Mouse (Mus musculus): ENCODE measurements at regions not wholly inside any gene's neighbourhood (a gene's known extent, or its start where the extent isn't known, plus 50 kb on each side); places are given as distances from the start of the nearest gene placed in this dataset.

DNA sequence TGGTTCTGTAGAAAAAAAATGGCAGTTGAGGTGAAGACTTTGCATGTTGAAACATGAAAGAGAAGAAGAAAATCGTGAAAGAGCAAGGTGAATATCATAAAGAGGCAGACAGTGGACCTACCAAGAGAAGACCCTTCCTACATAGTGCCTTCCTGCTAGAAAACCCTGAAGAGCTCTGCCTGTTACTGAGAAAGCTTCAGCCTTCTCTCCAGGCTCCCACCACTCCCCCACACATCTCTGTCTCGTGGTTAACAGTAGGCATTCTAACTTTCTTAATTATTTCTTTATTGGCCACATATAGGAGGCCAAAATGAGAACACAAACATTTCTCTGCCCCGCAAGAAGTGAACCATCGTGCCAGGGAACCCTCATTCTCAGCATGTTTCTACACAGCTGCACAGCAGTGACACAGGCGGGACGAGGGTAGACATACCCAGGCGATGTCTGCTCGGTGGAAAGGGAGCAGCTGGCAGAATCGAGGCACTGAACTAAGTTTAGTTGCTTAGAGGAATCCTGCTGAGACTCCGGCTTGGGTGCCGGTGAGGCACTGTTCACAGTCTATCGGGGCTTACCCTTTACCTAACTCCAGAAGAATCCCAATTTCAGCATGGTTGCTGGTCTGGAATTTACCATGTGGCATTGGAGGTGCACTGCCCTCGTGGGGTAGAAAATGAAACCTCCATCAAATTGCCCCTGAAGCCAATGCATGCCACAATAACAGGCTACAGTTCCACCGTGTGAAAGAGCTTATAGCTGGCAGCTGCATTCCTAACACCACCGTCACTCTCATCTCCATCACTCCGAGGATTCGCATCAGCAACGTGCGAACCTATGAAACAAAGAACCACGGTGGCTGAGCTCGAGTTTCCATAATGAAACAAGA lies 260.4 kb upstream of the Tsc22d2 start:
- DNase-seq: no peak

DNA sequence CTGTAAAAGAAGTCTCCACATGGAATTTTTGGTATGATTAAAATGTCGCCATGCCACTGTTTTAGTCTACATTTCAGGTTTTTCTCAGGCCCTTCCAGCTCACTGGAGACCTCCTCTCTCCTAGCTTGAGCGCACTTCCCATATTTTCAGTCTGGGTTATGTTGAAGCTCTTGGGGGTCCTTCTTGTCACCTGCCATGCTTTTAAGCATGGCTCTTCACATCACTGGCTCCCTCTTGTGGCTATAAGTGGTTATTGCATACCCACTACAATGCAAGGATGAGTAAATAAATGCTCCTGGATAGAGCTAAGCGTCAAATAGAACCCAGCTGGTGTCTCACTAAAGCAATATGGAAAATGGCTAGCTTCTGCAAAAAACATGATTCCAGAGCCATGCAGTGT lies 255.1 kb upstream of the Tsc22d2 start:
- no peak for DNase-seq

DNA sequence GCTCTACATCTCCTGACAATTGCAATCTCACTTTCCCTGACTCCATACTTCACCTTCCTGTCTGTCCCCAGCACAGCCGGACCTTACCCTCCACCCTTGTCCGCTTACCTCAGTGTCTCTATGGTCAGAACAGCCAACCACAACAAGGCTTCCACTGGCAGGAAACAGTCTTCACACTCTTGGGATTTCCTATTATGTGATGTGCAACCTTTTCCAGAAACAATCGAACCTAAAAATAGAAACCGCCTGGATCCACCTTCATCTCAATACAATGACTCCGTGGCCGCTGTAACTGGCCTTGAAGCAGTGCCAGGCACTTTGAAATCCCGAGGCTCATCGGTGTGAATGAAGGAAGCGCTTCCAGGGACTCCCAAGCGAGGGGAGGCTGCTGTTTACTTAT lies 252.3 kb upstream of the Tsc22d2 start:
- no peak for DNase-seq

DNA sequence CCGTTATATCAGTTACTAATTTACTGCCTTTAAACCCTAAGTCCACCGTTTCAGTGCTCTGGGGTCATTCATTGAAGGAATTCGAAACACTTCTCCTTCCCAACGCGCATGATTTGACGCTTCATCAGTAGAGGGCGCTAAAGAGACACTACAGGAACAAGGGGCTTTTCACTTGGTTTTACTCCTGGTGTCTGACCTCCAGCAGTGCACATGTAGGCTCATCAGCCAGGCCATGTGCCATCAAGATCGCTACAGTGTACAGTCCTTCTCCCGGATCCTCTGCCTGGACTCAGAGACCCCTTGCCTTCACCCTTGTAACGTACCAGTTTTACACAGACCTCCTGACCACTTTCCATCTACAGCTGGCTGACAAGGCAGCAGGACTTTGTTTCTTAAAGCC lies 250.7 kb upstream of the Tsc22d2 start:
- DNase-seq: peak; percentile 32

DNA sequence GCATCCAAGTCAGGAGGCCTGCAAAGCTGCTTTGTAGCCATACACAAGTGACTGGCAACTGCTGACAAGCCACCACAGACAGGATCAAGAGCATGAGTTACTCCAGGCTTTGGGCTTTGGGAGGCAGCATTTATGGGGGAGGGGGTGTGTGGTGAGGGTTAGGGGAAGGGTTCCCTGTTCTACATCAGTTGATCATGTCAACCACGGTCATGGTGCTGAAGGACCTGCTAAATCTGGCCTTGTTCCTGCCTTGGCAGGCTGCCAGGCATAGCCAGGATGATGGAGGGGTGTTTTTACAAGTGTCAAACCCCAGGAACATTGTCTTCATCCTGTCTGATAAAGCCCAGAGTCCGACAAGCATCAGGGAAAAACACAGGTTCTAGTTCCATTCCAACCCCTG lies 247.9 kb upstream of the Tsc22d2 start:
- no peak for DNase-seq

DNA sequence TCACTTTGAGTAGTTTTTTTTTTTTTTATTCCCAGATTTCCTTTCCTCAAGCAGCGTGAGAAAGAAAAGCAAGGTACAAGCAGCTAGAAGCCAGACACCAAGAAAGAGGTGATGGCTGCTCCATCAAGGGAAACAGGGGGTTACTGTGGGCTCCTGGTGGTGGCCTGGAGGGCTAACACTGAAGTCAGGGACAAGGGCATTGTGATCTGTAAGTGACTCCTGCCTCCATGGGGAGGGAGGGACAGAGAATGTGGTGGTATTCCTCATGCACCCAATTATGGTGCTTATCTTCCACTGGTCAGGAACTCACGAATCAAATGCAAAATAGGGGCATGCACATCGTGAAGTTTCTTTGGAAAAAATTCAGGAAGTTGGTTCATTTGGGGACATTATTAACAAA lies 247.4 kb upstream of the Tsc22d2 start:
- no peak for DNase-seq

DNA sequence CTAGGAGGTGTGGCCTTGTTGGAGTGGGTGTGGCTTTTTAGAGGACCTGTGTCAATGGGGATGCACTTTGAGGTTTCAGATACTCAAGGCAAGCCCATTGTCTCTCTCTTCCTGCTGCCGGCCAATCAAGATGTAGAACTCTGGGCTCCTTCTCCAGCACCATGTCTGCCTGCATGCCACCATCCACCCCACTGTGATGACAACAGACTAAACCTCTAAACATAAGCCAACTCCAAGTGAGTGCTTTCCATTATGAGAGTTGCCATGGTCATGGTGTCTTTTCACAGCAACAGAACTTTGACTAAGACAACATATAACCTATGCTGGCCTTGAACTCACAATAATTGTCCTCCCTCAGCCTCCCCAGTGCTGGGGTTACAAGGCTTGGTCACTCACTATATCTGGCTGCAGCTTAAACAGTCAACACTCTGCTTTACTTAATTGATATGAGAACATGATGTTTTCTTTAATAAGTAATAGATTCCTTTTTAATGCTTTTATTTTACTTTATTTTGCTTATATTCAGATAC lies 246.7 kb upstream of the Tsc22d2 start:
- DNase-seq: no peak

DNA sequence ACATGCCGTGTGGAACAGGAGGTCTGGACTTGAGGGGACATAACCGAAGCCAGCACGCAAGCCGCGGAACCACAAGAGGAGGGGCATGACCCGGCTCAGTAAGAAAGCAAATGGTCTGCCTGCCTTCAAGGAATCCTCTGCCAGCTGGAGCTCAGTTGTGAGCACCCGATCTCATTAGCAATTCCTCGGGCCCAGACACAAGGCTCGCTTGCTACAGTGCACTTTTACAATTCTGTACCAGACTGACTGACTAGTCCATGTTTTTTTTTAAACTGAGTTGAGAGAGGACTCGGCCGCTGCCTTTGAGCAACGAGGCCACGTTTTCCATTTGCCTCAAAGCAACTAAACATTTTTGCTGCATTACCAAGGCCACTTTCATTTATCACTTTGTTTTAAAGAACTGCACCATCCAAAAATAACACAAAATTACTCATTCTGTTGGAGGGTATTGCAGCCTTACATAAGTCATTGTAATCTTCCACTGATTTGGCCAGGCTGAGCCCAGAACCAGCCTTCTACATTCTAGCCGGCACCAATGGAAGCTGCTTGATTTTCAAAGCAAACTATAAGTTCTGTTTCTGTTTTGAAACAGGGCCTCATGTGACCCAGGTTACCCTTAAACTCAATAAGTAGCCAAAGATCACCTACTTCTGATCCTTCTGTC lies 245.9 kb upstream of the Tsc22d2 start:
- no peak for DNase-seq

DNA sequence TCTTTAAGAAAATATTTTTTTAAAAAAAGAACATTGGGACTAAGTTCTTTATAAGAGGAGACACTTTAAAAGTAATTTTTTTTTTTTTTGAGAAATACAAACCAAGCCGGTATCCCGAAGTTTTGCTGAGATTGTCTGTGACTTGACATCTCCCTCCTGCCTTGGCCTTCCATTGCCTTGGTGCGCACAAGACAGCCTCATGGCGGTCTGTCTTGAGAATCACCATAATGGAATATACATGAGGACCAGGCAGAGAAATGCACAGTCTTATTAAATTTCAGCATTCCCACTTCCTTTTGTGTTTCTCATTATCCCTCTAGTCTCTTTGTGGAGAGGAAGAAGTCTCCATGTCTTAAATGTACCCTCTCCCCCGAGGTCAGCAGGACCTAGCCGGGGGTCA lies 244.7 kb upstream of the Tsc22d2 start:
- no peak for DNase-seq

DNA sequence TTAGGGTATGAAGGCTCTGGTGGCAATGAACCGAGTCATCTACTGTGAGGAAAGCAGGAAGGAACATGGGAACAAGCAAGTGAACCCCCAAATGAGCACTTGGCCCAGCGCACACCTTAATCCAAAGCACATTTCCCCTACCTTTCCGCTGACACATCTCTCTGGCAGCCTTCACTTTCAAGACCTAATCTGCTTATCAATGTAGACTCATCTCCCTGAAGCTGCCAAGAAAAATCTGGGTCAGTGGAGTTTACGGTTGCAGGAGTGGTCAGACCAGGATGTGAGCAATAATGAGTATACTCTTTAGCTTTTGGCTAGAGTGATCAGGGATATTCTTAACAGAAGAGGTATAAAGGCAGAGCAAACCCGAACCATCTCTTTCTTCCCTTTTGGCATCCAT lies 242.4 kb upstream of the Tsc22d2 start:
- DNase-seq: no peak

DNA sequence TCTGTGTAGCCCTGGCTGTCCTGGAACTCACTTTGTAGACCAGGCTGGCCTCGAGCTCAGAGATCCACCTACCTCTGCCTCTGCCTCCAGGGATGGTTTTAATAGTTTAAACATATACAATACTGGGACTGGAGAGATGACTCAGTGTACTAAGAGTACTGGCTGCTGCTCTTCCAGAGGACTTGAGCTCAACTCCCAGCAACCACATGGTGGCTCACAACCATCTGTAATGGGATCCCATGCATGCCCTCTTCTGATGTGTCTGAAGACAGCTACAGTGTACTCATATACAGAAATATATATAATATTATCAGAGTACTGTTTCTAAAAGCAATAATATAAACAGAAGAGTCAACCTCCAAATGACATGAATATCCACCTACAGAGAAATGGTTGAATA lies 240.7 kb upstream of the Tsc22d2 start:
- DNase-seq: no peak

DNA sequence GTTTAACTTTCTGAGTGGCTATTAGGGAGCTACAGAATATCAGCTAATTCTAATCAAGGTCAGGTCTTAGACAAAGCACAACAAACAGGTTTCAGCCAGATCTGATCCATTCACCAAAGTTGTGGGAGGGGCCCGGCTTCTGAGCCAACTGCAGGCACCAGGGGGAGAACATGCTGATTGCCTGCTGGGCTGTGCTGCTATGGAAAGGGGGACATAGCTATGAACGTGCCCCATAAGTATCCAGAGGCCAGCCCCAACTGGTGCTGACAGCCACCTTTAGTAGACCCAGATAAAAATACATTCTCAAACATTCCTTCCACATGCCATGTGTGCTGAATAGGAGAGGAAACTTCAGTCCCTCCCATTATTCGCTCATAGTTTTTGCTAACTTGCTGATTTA lies 232.8 kb upstream of the Tsc22d2 start:
- no peak for DNase-seq

DNA sequence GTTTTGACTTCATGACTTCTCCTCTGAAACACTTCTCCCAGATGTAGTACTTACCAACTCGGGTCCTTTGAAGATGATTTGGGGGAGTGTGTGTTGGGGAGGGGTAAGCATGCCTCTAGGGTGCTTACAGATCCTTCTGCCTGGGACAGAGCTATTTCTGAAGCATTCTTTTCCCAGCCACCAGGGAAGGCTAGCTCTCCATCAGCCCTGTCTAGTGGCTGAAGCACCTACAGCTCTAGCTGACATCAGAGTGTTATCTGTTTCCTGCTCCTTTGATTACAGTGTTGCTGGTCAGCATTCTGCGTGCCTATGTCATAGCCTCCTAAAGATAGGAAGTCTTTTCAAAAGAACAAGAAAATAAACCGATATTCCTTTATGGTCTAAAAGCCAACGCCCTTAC lies 232.2 kb upstream of the Tsc22d2 start:
- no peak for DNase-seq

DNA sequence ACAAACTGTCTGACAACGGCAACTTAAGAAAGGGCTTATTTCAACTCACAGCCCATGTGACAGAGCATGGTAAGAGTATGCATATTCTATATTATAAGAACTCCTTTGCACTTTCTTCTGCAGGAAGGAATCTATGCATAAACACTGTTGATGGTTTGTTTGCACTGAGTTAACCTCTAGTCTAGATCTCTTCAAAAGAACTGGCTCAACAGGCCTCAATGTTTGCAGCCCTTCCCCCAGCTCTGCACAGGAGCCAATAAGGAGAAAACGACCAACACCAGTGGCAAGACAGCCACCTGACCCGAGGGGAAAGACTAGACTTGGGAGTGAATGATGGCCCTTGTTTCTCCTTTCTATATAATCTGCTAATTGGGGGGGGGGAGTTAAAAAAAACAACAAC lies 231.2 kb upstream of the Tsc22d2 start:
- DNase-seq: no peak

DNA sequence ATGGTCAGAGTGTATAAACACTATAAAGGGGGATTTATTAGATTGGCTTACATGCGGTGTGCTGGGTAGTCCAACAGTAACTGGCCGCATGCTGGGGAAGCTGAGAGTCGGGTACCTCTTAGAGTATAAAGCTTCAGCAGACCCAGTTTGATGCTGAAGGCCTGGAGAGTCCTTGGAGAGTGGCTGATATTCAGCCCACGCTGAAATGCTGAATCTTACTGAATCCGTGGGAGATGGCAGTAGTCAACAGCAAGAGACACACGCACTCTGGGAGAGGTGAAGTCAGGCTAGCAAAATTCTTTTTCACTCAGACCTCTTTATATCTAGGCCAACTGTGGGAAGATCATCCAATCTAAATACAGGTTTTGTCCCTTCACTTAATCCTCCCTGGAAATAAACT lies 214.1 kb upstream of the Tsc22d2 start:
- DNase-seq: no peak

DNA sequence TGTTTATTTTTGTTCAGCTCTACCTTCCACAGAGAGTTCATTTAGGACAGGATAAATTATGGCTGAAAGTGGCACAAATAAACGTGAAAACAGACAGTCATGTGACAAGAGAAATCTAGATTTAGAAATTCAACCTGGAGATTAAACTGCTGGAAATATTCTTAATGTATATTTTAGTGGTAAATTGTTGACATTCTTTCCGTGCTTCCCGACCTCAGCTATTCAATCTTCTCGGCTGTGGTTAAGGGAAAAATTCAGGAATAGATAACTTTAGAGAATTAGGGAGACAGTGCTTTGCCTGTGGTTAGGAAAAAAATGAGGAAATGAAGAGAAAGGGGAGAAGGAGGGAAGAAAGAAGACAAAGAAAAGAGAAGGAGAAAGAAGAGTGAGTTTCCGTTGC lies 211.7 kb upstream of the Tsc22d2 start:
- no peak for DNase-seq

DNA sequence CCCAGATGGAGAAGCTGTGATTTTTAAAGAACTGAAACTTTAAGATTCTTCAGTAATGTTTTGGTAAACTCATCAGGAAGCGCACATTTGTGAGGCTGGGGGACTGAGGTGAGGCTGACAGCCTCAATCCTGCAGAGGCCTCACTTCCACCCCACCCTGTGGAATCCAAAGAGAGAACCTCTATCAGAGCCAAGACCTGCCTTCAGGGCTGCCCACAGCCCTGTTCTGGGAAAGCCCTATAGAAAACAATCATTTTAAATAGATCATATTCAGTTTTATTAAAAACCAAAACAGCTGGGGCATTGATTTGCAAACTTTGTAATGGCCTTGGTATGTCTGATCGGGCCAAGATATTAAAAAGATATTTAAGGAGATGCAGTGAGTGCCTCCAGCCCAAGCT lies 210.7 kb upstream of the Tsc22d2 start:
- DNase-seq: no peak

DNA sequence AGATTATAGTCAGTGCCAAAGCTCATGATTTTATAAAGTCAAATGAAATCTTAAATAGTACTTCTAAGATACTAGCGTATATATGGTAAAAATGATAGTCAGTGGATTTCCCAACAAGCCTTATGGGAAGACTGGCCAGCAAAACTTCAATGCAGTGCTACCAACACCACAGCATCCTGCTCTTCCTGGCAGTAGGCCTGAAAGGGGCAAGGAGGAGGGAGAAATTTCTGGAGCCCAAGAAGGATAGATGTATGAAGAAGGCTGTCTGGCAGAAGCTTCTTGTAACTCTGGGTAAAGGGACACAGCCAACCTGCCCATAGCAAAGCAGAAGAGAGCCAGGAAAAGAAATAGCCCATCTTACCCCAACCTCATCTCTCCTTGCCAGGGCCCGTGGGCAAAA lies 209.0 kb upstream of the Tsc22d2 start:
- DNase-seq: no peak

DNA sequence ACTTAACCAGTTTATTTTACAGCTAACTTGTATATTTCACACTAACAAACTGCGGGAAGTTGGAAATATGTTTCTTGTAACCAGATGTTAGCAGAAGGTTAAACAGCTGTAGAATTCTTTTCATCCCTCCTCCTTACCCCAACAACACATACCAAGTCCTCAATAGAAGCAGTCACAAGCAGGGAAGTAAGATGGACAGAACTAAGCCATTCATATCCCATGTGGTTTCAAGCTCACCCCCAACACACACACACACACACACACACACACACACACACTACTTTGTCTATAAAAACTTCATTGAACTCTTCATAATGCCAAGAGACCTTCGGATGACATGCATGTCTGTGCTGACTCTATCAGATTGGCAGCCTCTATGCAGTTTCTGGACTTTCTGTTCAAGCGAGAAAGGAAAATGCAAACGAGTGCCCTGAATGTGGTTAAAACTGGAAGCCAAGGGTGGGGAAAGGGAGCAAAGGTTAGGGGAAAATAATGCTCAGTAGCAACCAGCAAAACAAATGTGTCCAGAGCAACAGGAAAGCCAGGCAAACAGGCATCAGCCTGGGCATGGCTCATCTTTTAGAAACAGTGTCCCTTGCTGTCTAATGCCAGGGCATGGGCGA lies 207.6 kb upstream of the Tsc22d2 start:
- DNase-seq: no peak

DNA sequence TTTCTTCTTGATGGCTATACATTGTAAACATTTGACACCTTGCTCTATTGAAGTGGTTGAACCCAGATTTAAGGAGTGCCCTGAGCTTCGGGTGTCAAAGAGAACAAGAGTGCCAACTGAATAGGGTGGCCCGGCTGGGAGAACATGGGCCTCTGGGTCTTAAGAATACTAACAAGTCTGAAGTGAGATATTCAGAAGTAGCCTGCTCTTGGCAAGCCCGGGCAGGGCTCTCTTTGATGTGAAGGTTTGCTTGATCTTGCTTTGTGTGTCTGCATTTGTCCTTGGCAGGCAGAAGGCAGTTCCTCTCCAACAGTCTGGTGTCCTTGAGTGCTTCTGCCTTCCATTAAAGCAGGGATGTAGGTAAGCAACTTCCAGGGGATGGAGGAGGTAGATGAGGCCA lies 203.5 kb upstream of the Tsc22d2 start:
- DNase-seq: no peak

DNA sequence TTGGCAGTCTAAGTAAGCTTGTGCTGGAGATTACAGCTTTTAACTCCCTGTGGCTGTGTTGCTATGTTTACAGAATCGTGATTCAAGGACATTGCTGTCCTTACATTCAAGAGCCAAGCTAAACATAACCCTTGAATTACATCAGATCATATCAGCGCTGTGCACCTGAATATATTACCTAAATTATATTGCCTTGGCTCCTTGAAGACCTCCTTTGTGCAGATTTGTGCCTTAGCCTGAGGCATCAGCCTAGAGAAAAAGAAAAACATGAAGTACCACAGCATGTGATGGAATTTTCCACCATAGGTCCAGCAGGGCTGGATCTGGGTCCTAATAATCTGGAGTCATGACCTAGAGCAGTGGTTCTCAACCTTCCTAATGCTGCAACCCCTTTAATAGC lies 189.8 kb upstream of the Tsc22d2 start:
- DNase-seq: no peak

DNA sequence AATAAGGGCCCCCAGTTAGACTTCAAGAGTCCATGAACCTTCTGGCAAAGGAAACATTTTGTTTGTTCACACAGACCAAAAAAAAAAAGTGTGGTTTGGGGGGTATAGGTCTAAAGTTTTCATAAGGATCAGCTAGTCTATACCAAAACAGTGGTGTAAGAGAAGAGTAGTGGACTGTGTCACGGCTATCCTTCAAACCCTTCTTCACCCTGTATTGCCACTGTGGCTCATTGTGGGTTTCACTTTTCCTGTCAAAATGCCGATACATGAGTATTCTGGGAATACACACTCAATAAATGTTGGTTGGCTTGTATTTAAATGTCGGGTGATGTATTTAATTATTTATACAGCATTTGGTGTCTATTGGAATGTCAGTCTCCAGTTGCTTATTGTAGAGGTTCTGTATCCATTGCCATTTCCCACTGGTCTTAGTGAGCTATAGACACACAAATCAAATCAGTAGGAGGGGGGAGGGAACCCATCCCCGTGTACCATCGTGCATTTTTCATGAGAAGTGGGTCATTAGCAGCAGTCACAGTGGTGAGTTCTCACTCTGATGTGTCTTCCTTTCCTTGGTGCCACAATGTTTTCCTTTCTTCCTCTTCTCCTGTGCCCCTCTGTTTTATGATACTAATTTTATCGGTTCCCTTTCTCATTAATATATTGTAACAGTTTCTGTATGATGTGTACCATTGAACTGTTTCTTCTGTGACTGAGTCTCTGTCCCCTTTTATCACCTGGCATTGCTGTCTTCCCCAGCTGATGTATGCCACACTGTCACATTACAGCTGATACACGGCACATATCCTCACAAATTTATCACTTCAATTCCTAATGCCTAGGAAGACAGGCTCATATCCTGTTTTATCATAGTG lies 187.8 kb upstream of the Tsc22d2 start:
- no peak for DNase-seq

DNA sequence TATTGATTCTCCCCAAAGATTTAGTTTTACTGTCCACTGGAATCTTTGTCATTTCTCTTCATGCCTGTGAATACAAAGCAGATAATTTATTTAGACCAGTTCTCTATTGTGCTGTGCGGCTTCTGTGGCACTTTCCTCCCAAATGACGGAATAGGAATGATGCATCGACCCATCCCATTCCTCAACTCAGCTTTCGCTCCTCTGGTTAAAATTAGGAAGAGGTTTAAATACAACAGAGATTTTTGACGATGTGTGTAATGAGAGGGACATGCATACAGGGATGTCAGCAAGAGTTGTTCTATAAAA lies 187.2 kb upstream of the Tsc22d2 start:
- DNase-seq: no peak

Measured in cerebellum, adult 11 months (tissue).